Mouse (Mus musculus) limb, embryonic 11.5 days (tissue): ENCODE measurements around the gene Akap13. TPM values are rescaled to one million over a fixed set of nuclear protein-coding genes. Genes with fewer than 3 reads are reported as not detected.

Experiments used
- ATAC-seq: fragments of 200-750 bp; cut with Nextera tagmentation; 2 replicates; pipeline ENCODE4 v1.8.0; 2017; ENCODE audit warnings: low read depth; ENCODE audit not compliant: insufficient number of reproducible peaks, low FRiP score, low TSS enrichment
- DNase-seq: peaks from one replicate; pipeline ENCODE4 v3.0.0-alpha.2; 2015; ENCODE audit warnings: low spot score
- H3K27ac ChIP-seq: fragments of 300-500 bp; sonication (generic); replicated peaks from 2 replicates; pipeline ENCODE4 v1.5.1; 2014; ENCODE audit warnings: low read depth, mild to moderate bottlenecking, low read length
- H3K27me3 ChIP-seq: fragments of 300-500 bp; sonication (generic); 2 replicates; pipeline ENCODE4 v1.6.1; 2014; ENCODE audit warnings: mild to moderate bottlenecking, low read length, mixed read lengths; ENCODE audit not compliant: control insufficient read depth, insufficient read depth
- H3K36me3 ChIP-seq: fragments of 300-500 bp; sonication (generic); 2 replicates; pipeline ENCODE4 v1.6.1; 2014; ENCODE audit warnings: mild to moderate bottlenecking, low read length, moderate library complexity, mixed read lengths; ENCODE audit not compliant: control insufficient read depth, insufficient read depth
- H3K4me1 ChIP-seq: fragments of 300-500 bp; sonication (generic); 2 replicates; pipeline ENCODE4 v1.6.1; 2014; ENCODE audit warnings: low read length, mixed read lengths; ENCODE audit not compliant: control insufficient read depth, insufficient read depth
- H3K4me2 ChIP-seq: fragments of 300-500 bp; sonication (generic); 2 replicates; pipeline ENCODE4 v1.6.1; 2014; ENCODE audit warnings: low read depth, mild to moderate bottlenecking, moderate library complexity; ENCODE audit not compliant: severe bottlenecking
- H3K4me3 ChIP-seq: fragments of 300-500 bp; sonication (generic); 2 replicates; pipeline ENCODE4 v1.5.1; 2014; ENCODE audit warnings: low read depth, low read length
- H3K9ac ChIP-seq: fragments of 300-500 bp; sonication (generic); 2 replicates; pipeline ENCODE4 v1.6.1; 2014; ENCODE audit warnings: mild to moderate bottlenecking, low read length
- H3K9me3 ChIP-seq: fragments of 300-500 bp; sonication (generic); 2 replicates; pipeline ENCODE4 v1.6.1; 2016; ENCODE audit warnings: low read length; ENCODE audit not compliant: control insufficient read depth
- WGBS: fragments of 180-500 bp; shearing (Covaris S2); extraction: QIAGEN DNeasy Blood & Tissue Kit; methylation state at CpG from one replicate; pipeline ENCODE4 v1.1.7; 2014; 5-methylcytosine and 5-hydroxymethylcytosine counted together
- polyA plus RNA-seq: library from polyadenylated mRNA; unstranded; fragments of >200 nt; fragmentation: Nextera tagmentation; extraction: Ambion mirVana; gene quantifications from 2 replicates; pipeline ENCODE4 v1.2.1, GENCODE M21; 2014

Akap13 gene
- polyA plus RNA-seq, 1 experiment from 2014 or later, result 32.7 TPM

GRCm38 (mm10) chr7:75515472-75515871, 60.1 kb downstream of the Akap13 start:
- no peak; the same call in 1 of the 2 replicates for ATAC-seq
- no peak for DNase-seq
- 87% methylated on average over 6 of the region's 6 CpGs for WGBS
- Histone ChIP-seq H3K4me2 (no peak overlapping the region), H3K9me3 (no peaks in the 10 kb centered on the region), H3K27ac (no peak overlapping the region), H3K36me3 (no peaks in the 10 kb centered on the region), H3K27me3 (no peaks in the 10 kb centered on the region), H3K9ac (no peak overlapping the region), H3K4me1 (peaks cover 5% of the 10 kb centered on the region; the same call in 1 of the 2 replicates), H3K4me3 (no peak overlapping the region)

- 91% methylated on average over 14 of the region's 14 CpGs for WGBS
Measured at GRCm38 (mm10) chr7:75516716-75517619, 61.6 kb downstream of the Akap13 start.

GRCm38 (mm10) chr7:75520531-75520930, 65.2 kb downstream of the Akap13 start:
- no peaks in the 10 kb centered on the region for H3K9me3 ChIP-seq
- no peak for ATAC-seq
- no peak overlapping the region for H3K4me3 ChIP-seq
- WGBS, result 83% methylated on average over 6 of the region's 6 CpGs
- DNase-seq, result no peak
- no peak overlapping the region for H3K4me2 ChIP-seq
- H3K36me3 ChIP-seq, result no peaks in the 10 kb centered on the region
- no peaks in the 10 kb centered on the region for H3K27me3 ChIP-seq
- H3K9ac ChIP-seq, result no peak overlapping the region
- H3K4me1 ChIP-seq, result peaks cover 5% of the 10 kb centered on the region; the same call in 1 of the 2 replicates
- no peak overlapping the region for H3K27ac ChIP-seq

More at GRCm38 (mm10) chr7:75516716-75517619, 61.6 kb downstream of the Akap13 start:
- no peak overlapping the region for H3K4me2 ChIP-seq
- no peak overlapping the region for H3K9ac ChIP-seq
- no peaks in the 10 kb centered on the region for H3K36me3 ChIP-seq
- H3K4me3 ChIP-seq, result no peak overlapping the region
- H3K9me3 ChIP-seq, result no peaks in the 10 kb centered on the region
- H3K27me3 ChIP-seq, result no peaks in the 10 kb centered on the region
- peaks cover 5% of the 10 kb centered on the region; the same call in 1 of the 2 replicates for H3K4me1 ChIP-seq
- no peak overlapping the region for H3K27ac ChIP-seq
- ATAC-seq (no peak), DNase-seq (no peak)

- no peak for DNase-seq
- WGBS, result 67% methylated on average over 3 of the region's 3 CpGs
- Histone ChIP-seq H3K9me3 (no peaks in the 10 kb centered on the region), H3K36me3 (no peaks in the 10 kb centered on the region), H3K4me2 (no peak overlapping the region), H3K4me3 (no peak overlapping the region), H3K4me1 (peaks cover 5% of the 10 kb centered on the region; the same call in 1 of the 2 replicates), H3K27me3 (no peaks in the 10 kb centered on the region), H3K27ac (no peak overlapping the region), H3K9ac (no peak overlapping the region)
- ATAC-seq, result no peak
Measured at GRCm38 (mm10) chr7:75521199-75521598, 65.9 kb downstream of the Akap13 start.

GRCm38 (mm10) chr7:75522226-75522625, 66.9 kb downstream of the Akap13 start:
- no peak overlapping the region for H3K4me3 ChIP-seq
- WGBS, result 89% methylated on average over 3 of the region's 3 CpGs
- DNase-seq (no peak), ATAC-seq (no peak)
- H3K9ac ChIP-seq, result no peak overlapping the region
- H3K9me3 ChIP-seq, result no peaks in the 10 kb centered on the region
- H3K4me1 ChIP-seq, result peaks cover 3% of the 10 kb centered on the region; the same call in 1 of the 2 replicates
- no peak overlapping the region for H3K4me2 ChIP-seq
- H3K36me3 ChIP-seq, result no peaks in the 10 kb centered on the region
- no peak overlapping the region for H3K27ac ChIP-seq
- no peaks in the 10 kb centered on the region for H3K27me3 ChIP-seq

GRCm38 (mm10) chr7:75524789-75525569, 69.6 kb downstream of the Akap13 start:
- Histone ChIP-seq H3K9ac (no peak overlapping the region), H3K27me3 (no peaks in the 10 kb centered on the region), H3K4me2 (no peak overlapping the region), H3K36me3 (no peaks in the 10 kb centered on the region), H3K4me3 (no peak overlapping the region), H3K9me3 (no peaks in the 10 kb centered on the region), H3K27ac (no peak overlapping the region), H3K4me1 (no peaks in the 10 kb centered on the region; the same call in 1 of the 2 replicates)
- DNase-seq (no peak), ATAC-seq (no peak)

GRCm38 (mm10) chr7:75525716-75526401, 70.5 kb downstream of the Akap13 start:
- H3K36me3 ChIP-seq, result no peaks in the 10 kb centered on the region
- no peak overlapping the region for H3K27ac ChIP-seq
- no peak overlapping the region for H3K4me2 ChIP-seq
- no peaks in the 10 kb centered on the region for H3K9me3 ChIP-seq
- no peaks in the 10 kb centered on the region; the same call in 1 of the 2 replicates for H3K4me1 ChIP-seq
- no peaks in the 10 kb centered on the region for H3K27me3 ChIP-seq
- 80% methylated on average over 4 of the region's 4 CpGs for WGBS
- ATAC-seq (no peak), DNase-seq (no peak)
- H3K4me3 ChIP-seq, result no peak overlapping the region
- H3K9ac ChIP-seq, result no peak overlapping the region

DNA sequence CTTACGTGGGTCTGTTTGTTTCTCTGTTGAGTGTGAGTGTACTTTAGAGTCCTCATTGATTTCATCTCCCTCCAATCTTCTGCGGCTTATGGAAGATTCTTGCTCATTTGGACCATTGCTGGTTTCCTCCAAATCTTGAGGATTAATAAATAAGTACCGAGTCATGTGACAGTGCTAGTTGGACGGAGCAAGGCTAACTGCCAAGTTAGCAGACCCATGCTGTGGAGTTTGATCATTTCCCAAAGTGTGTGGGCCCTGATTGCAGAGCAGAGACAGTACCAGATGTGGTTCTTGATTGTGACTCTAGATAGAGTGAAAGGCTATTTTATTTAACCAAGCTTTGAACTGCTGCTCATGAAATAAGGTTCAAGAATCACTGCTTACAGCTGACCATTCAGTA, 73.4 kb downstream of the Akap13 start:
- no peaks in the 10 kb centered on the region; the same call in 1 of the 2 replicates for H3K4me1 ChIP-seq
- H3K9me3 ChIP-seq, result no peaks in the 10 kb centered on the region
- no peak for ATAC-seq
- no peaks in the 10 kb centered on the region for H3K36me3 ChIP-seq
- DNase-seq, result no peak
- 90% methylated on average over 4 of the region's 4 CpGs for WGBS
- H3K4me2 ChIP-seq, result no peak overlapping the region
- no peak overlapping the region for H3K9ac ChIP-seq
- H3K4me3 ChIP-seq, result no peak overlapping the region
- H3K27ac ChIP-seq, result no peak overlapping the region
- no peaks in the 10 kb centered on the region for H3K27me3 ChIP-seq
